Mouse (Mus musculus) lung, adult 2 months (tissue): ENCODE measurements around the gene Ttc7. TPM values are rescaled to one million over a fixed set of nuclear protein-coding genes. Genes with fewer than 3 reads are reported as not detected.

Source experiments
- DNase-seq: peaks from one replicate; pipeline ENCODE4 v3.0.0; 2022
- H3K4me1 ChIP-seq: fragments of 200-500 bp; 2 replicates; pipeline ENCODE4 v1.6.1; 2011; ENCODE audit warnings: low read length; ENCODE audit not compliant: control insufficient read depth, insufficient read depth
- H3K4me3 ChIP-seq: fragments of 200-500 bp; replicated peaks from 2 replicates; pipeline ENCODE3; 2011; ENCODE audit warnings: low read depth, mild to moderate bottlenecking, control low read depth, low read length; ENCODE audit errors: extremely low read depth
- CTCF ChIP-seq: fragments of 200-500 bp; IDR thresholded peaks from 2 replicates; pipeline ENCODE4 v1.5.1; 2011; ENCODE audit warnings: mild to moderate bottlenecking, low read length, control low read depth; ENCODE audit not compliant: insufficient read depth
- POLR2A ChIP-seq: fragments of 200-500 bp; IDR thresholded peaks from 2 replicates; pipeline ENCODE4 v1.6.1; 2011; ENCODE audit warnings: low read depth, mild to moderate bottlenecking, control low read depth, low read length, borderline replicate concordance; ENCODE audit errors: extremely low read depth
- WGBS: fragments of 180-500 bp; shearing (Covaris S2); methylation state at CpG from one replicate; pipeline ENCODE4 v1.1.7; 2018; 5-methylcytosine and 5-hydroxymethylcytosine counted together
- polyA plus RNA-seq: library from polyadenylated mRNA; depleted of rRNA; stranded (reverse); fragments of >200 nt; gene quantifications from 2 replicates; pipeline ENCODE4 v1.2.3, GENCODE M21; 2012

The Ttc7 gene
- polyA plus RNA-seq, 1 experiment = 78.4 TPM

- Histone ChIP-seq H3K4me3 (no peak overlapping the region), H3K4me1 (no peaks in the 10 kb centered on the region)
- DNase-seq = no peak
- TF ChIP-seq CTCF (no peak), POLR2A (no peak)
- 73% methylated on average over 5 of the region's 5 CpGs for WGBS
Observed at GRCm38 (mm10) chr17:87356261-87356660, 73.6 kb downstream of the Ttc7 start.

- 81% methylated on average over 9 of the region's 9 CpGs for WGBS
- TF ChIP-seq POLR2A (no peak), CTCF (no peak)
- H3K4me3 ChIP-seq = no peak overlapping the region
- DNase-seq = no peak
- no peaks in the 10 kb centered on the region for H3K4me1 ChIP-seq
Observed at GRCm38 (mm10) chr17:87357506-87357905, 74.8 kb downstream of the Ttc7 start.

- no peak for TF ChIP-seq POLR2A
- TF ChIP-seq CTCF = no peak
- no peak for DNase-seq
Observed at GRCm38 (mm10) chr17:87361132-87361531, 78.4 kb downstream of the Ttc7 start.

GRCm38 (mm10) chr17:87364108-87364507 lies 81.4 kb downstream of the Ttc7 start:
- no peak overlapping the region for H3K4me3 ChIP-seq
- no peak for DNase-seq
- H3K4me1 ChIP-seq = peaks cover 20% of the 10 kb centered on the region
- TF ChIP-seq CTCF = no peak
- no peak for TF ChIP-seq POLR2A
- WGBS = 88% methylated on average over 15 of the region's 15 CpGs

More at GRCm38 (mm10) chr17:87361132-87361531, 78.4 kb downstream of the Ttc7 start:
- H3K4me3 ChIP-seq = no peak overlapping the region
- WGBS = 63% methylated on average over 3 of the region's 3 CpGs
- H3K4me1 ChIP-seq = peaks cover 9% of the 10 kb centered on the region

GRCm38 (mm10) chr17:87365268-87365667 lies 82.6 kb downstream of the Ttc7 start:
- TF ChIP-seq CTCF = no peak
- no peak for TF ChIP-seq POLR2A

GRCm38 (mm10) chr17:87366520-87366919 lies 83.8 kb downstream of the Ttc7 start:
- WGBS = 51% methylated on average over 2 of the region's 2 CpGs
- no peak for DNase-seq
- Histone ChIP-seq H3K4me1 (peaks cover 20% of the 10 kb centered on the region), H3K4me3 (no peak overlapping the region)
- TF ChIP-seq CTCF (no peak), POLR2A (no peak)

More at GRCm38 (mm10) chr17:87365268-87365667, 82.6 kb downstream of the Ttc7 start:
- no peak for DNase-seq
- WGBS = 26% methylated on average over 8 of the region's 8 CpGs
- H3K4me3 ChIP-seq = no peak overlapping the region
- peaks cover 20% of the 10 kb centered on the region for H3K4me1 ChIP-seq

GRCm38 (mm10) chr17:87367228-87367627 lies 84.5 kb downstream of the Ttc7 start:
- no peak for TF ChIP-seq POLR2A
- no peak for TF ChIP-seq CTCF
- H3K4me1 ChIP-seq = peaks cover 20% of the 10 kb centered on the region
- no peak for DNase-seq
- 54% methylated on average over 4 of the region's 4 CpGs for WGBS
- no peak overlapping the region for H3K4me3 ChIP-seq

- WGBS = 57% methylated on average over 3 of the region's 3 CpGs
- no peak for DNase-seq
- no peak overlapping the region for H3K4me3 ChIP-seq
- peaks cover 20% of the 10 kb centered on the region for H3K4me1 ChIP-seq
- TF ChIP-seq POLR2A = no peak
- TF ChIP-seq CTCF = no peak
Observed at GRCm38 (mm10) chr17:87367640-87368039, 85.0 kb downstream of the Ttc7 start.

- no peak for DNase-seq
- Histone ChIP-seq H3K4me1 (peaks cover 20% of the 10 kb centered on the region), H3K4me3 (no peak overlapping the region)
- 84% methylated on average over 10 of the region's 10 CpGs for WGBS
- TF ChIP-seq POLR2A = no peak
- no peak for TF ChIP-seq CTCF
Observed at GRCm38 (mm10) chr17:87368481-87368880, 85.8 kb downstream of the Ttc7 start.

- 79% methylated on average over 18 of the region's 18 CpGs for WGBS
- no peak for DNase-seq
- TF ChIP-seq CTCF (no peak), POLR2A (no peak)
- no peak overlapping the region for H3K4me3 ChIP-seq
- H3K4me1 ChIP-seq = peaks cover 20% of the 10 kb centered on the region
Observed at GRCm38 (mm10) chr17:87369270-87369759, 86.6 kb downstream of the Ttc7 start.

- peaks cover 15% of the 10 kb centered on the region for H3K4me1 ChIP-seq
- H3K4me3 ChIP-seq = no peak overlapping the region
- WGBS = 88% methylated on average over 7 of the region's 7 CpGs
- DNase-seq = no peak
- TF ChIP-seq POLR2A = no peak
- no peak for TF ChIP-seq CTCF
Observed at GRCm38 (mm10) chr17:87372189-87372588, 89.5 kb downstream of the Ttc7 start.
